Mouse (Mus musculus): ENCODE measurements around the gene Glud1.
"Not testable (repeated sequence)": the region's sequence is repeated elsewhere in the genome, so short reads cannot be mapped to it uniquely, and the experiment has no call there.

Glud1 gene

GRCm38 (mm10) chr14:34311691-34312090 lies 1.2 kb downstream of the Glud1 start:
- DNase-seq (ENCODE audit: extremely low read depth, low read depth), result no peak

GRCm38 (mm10) chr14:34312339-34313048 lies 2.0 kb downstream of the Glud1 start:
- DNase-seq (ENCODE audit: extremely low read depth, low read depth), result no peak

- DNase-seq (ENCODE audit: extremely low read depth, low read depth), result no peak
Measured at GRCm38 (mm10) chr14:34313612-34314011, 3.1 kb downstream of the Glud1 start.

- DNase-seq (ENCODE audit: extremely low read depth, low read depth), result not testable (repeated sequence)
Measured at GRCm38 (mm10) chr14:34314383-34314782, 3.9 kb downstream of the Glud1 start.

- no peak for DNase-seq (ENCODE audit: extremely low read depth, low read depth)
Measured at GRCm38 (mm10) chr14:34314796-34315195, 4.3 kb downstream of the Glud1 start.

- DNase-seq (ENCODE audit: extremely low read depth, low read depth), result no peak
Measured at GRCm38 (mm10) chr14:34316346-34316745, 5.8 kb downstream of the Glud1 start.

GRCm38 (mm10) chr14:34317431-34317830 lies 6.9 kb downstream of the Glud1 start:
- no peak for DNase-seq (ENCODE audit: extremely low read depth, low read depth)

- DNase-seq (ENCODE audit: extremely low read depth, low read depth), result no peak
Measured at GRCm38 (mm10) chr14:34318113-34318512, 7.6 kb downstream of the Glud1 start.

GRCm38 (mm10) chr14:34323576-34324085 lies 13.1 kb downstream of the Glud1 start:
- no peak for DNase-seq (ENCODE audit: extremely low read depth, low read depth)

- no peak for DNase-seq (ENCODE audit: extremely low read depth, low read depth)
Measured at GRCm38 (mm10) chr14:34326606-34327005, 16.1 kb downstream of the Glud1 start.

- no peak for DNase-seq (ENCODE audit: extremely low read depth, low read depth)
Measured at GRCm38 (mm10) chr14:34327618-34328017, 17.1 kb downstream of the Glud1 start.

GRCm38 (mm10) chr14:34330657-34331158 lies 20.2 kb downstream of the Glud1 start:
- DNase-seq (ENCODE audit: extremely low read depth, low read depth), result no peak

- no peak for DNase-seq (ENCODE audit: extremely low read depth, low read depth)
Measured at GRCm38 (mm10) chr14:34331886-34332285, 21.4 kb downstream of the Glud1 start.

- no peak for DNase-seq (ENCODE audit: extremely low read depth, low read depth)
Measured at GRCm38 (mm10) chr14:34332476-34332875, 21.9 kb downstream of the Glud1 start.

- no peak for DNase-seq (ENCODE audit: extremely low read depth, low read depth)
Measured at GRCm38 (mm10) chr14:34339446-34339845, 28.9 kb downstream of the Glud1 start.

- no peak for DNase-seq (ENCODE audit: extremely low read depth, low read depth)
Measured at GRCm38 (mm10) chr14:34341993-34342392, 31.5 kb downstream of the Glud1 start.

GRCm38 (mm10) chr14:34343078-34343477 lies 32.6 kb downstream of the Glud1 start:
- DNase-seq (ENCODE audit: extremely low read depth, low read depth), result peak; percentile 84

- no peak for DNase-seq (ENCODE audit: extremely low read depth, low read depth)
Measured at GRCm38 (mm10) chr14:34344361-34344760, 33.8 kb downstream of the Glud1 start.

GRCm38 (mm10) chr14:34345771-34346566 lies 35.4 kb downstream of the Glud1 start:
- DNase-seq (ENCODE audit: extremely low read depth, low read depth), result no peak

- DNase-seq (ENCODE audit: extremely low read depth, low read depth), result no peak
Measured at GRCm38 (mm10) chr14:34347084-34347483, 36.6 kb downstream of the Glud1 start.

- DNase-seq (ENCODE audit: extremely low read depth, low read depth), result no peak
Measured at GRCm38 (mm10) chr14:34348301-34348700, 37.8 kb downstream of the Glud1 start.

- no peak for DNase-seq (ENCODE audit: extremely low read depth, low read depth)
Measured at GRCm38 (mm10) chr14:34349007-34349406, 38.5 kb downstream of the Glud1 start.
